Mouse (Mus musculus): Measurements from ENCODE around the gene Slc13a5. TPM values are rescaled to one million over a fixed set of nuclear protein-coding genes. Genes with fewer than 3 reads are reported as not detected.

The Slc13a5 gene
- total and polyA plus RNA-seq, 3 experiments, result not detected

DNA sequence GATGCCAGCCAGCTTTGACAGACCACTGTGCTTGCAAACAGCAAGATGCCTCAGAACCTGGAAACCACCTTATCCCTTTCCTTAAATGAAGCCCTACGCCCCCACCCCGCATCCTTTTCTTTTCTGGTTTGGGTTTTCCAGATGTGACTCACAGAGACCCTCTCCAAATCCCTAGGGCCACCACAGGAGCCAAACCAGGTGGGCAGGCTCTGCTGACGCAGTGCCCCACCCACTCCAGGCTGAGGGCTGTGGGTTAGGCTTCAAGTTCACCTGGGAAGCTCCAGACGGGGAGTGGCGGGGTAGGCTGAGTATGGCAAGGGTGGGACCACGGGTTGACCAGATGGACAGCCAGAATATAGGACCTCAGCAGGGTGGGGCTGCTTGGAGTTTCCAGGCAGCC is 40.1 kb downstream of the Slc13a5 start:
- dilution Hi-C loops (cut with MboI; ENCODE audit: extremely low pct_ligation_motif_present, extremely low pct_unique_long_range_greater_than_20kb, low sequenced_read_pairs), result no loop called here
- Histone ChIP-seq H3K9me3 (replicated peaks; ENCODE audit: low read length) (no peaks in the 10 kb centered on the region), H3K36me3 (replicated peaks in 1 of 2; ENCODE audit: control insufficient read depth in 1 of 2, insufficient read depth in 1 of 2, low read length in 1 of 2) (no peaks in the 10 kb centered on the region), H3K27me3 (replicated peaks) (peaks cover 41% of the 10 kb centered on the region), H3K4me3 (replicated peaks in 1 of 3; ENCODE audit: low read depth in 2 of 3, low read length in 2 of 3, poor library complexity in 1 of 3) (no peak overlapping the region), H3K9ac (ENCODE audit: insufficient read depth, low read depth) (no peak overlapping the region), H3K4me1 (ENCODE audit: control insufficient read depth in 1 of 2, insufficient read depth in 2 of 2) (peaks cover 0 to 5% of the 10 kb centered on the region in 2 experiments; a peak in 1 of 4 replicates), H3K27ac (ENCODE audit: insufficient read depth, low read depth) (no peak overlapping the region), H3K79me2 (replicated peaks; ENCODE audit: control insufficient read depth, extremely low read depth, insufficient read depth, poor library complexity, severe bottlenecking) (no peaks in the 10 kb centered on the region), H3K4me2 (ENCODE audit: insufficient read depth, low read depth, poor library complexity, severe bottlenecking) (no peak overlapping the region)
- no peak for TF ChIP-seq HCFC1 (IDR thresholded peaks at IDR 0.05; ENCODE audit: low read depth, low read length)
- TF ChIP-seq JUND (conservative IDR thresholded peaks at IDR 0.05; ENCODE audit: low read depth, low read length), result no peak
- TF ChIP-seq SIN3A (IDR thresholded peaks at IDR 0.05; ENCODE audit: low read length), result no peak
- in situ Hi-C loops (cut with MboI; ENCODE audit: low pct_ligation_motif_present, low pct_unique_long_range_greater_than_20kb, low sequenced_read_pairs), result loop anchor here (10.0 kb wide), 1 partner anchor 88 kb away; the partner anchor contains the start of gene Fbxo39
- DNase-seq (ENCODE audit: extremely low read depth), result no peak

DNA sequence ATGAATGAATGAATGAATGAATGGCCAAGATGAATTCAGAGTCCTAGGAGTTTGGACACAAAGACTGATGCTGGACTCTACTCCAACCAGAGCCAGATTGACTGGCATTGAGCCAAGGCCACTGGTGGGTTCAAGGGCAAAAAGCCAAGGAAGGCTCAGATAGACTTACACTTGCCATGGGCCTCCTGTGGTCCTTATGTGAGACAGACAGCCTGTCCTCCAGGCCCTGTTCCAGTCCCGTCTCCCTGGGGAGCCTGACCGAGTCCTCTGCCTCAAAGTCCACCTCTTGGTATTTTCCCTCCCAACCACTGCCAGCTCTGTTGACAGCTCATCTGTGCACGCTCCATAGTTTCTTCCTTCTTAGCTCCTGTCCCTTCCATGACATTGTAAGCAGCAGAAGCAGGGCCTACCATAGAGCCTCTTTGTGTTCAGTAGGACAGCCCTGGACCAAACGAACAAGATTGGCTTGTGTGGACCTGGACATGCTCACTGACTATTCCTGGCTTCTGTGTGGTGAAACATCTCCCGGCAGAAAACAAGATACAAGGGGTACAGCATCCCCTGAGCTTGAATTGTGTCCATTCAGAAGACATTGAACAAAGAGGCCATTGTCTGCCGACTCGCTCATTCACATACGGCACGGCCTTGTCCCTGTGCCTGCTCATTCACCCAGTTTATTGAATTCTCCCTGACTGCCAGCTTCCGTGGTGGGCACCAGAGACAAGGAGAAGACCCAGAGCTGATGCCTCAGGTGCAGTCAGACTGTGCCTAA is 40.8 kb downstream of the Slc13a5 start:
- Histone ChIP-seq H3K4me2 (ENCODE audit: insufficient read depth, low read depth, poor library complexity, severe bottlenecking) (no peak overlapping the region), H3K9me3 (replicated peaks; ENCODE audit: low read length) (no peaks in the 10 kb centered on the region), H3K4me1 (ENCODE audit: control insufficient read depth in 1 of 2, insufficient read depth in 2 of 2) (peaks cover 0 to 8% of the 10 kb centered on the region in 2 experiments; a peak in 1 of 4 replicates), H3K79me2 (replicated peaks; ENCODE audit: control insufficient read depth, extremely low read depth, insufficient read depth, poor library complexity, severe bottlenecking) (no peaks in the 10 kb centered on the region), H3K27me3 (replicated peaks) (peaks cover 34% of the 10 kb centered on the region), H3K36me3 (replicated peaks in 1 of 2; ENCODE audit: control insufficient read depth in 1 of 2, insufficient read depth in 1 of 2, low read length in 1 of 2) (no peaks in the 10 kb centered on the region), H3K27ac (ENCODE audit: insufficient read depth, low read depth) (no peak overlapping the region), H3K9ac (ENCODE audit: insufficient read depth, low read depth) (no peak overlapping the region), H3K4me3 (replicated peaks in 1 of 3; ENCODE audit: low read depth in 2 of 3, low read length in 2 of 3, poor library complexity in 1 of 3) (no peak overlapping the region)
- TF ChIP-seq E2F4 (IDR thresholded peaks at IDR 0.05; ENCODE audit: insufficient replicate concordance, low read depth, low read length), result no peak
- TF ChIP-seq ETS1 (conservative IDR thresholded peaks at IDR 0.05; ENCODE audit: low read depth, low read length), result no peak
- TF ChIP-seq CHD2 (IDR thresholded peaks at IDR 0.05; ENCODE audit: low read length), result no peak
- no peak for TF ChIP-seq JUND (conservative IDR thresholded peaks at IDR 0.05; ENCODE audit: low read depth, low read length)
- no peak for TF ChIP-seq ZMIZ1 (IDR thresholded peaks at IDR 0.05; ENCODE audit: low read depth, low read length)
- TF ChIP-seq MAX (IDR thresholded peaks at IDR 0.05; ENCODE audit: low read length), result no peak
- no peak for TF ChIP-seq MAFK (IDR thresholded peaks at IDR 0.05; ENCODE audit: insufficient replicate concordance, low read length)
- TF ChIP-seq BHLHE40 (IDR thresholded peaks at IDR 0.05; ENCODE audit: low read depth, low read length), result no peak
- TF ChIP-seq KAT2A (IDR thresholded peaks at IDR 0.05; ENCODE audit: insufficient replicate concordance, low read length), result no peak
- TF ChIP-seq HCFC1 (IDR thresholded peaks at IDR 0.05; ENCODE audit: low read depth, low read length), result no peak
- no peak for TF ChIP-seq NRF1 (IDR thresholded peaks at IDR 0.05; ENCODE audit: low read depth, low read length)
- no peak for TF ChIP-seq PAX5 (IDR thresholded peaks at IDR 0.05; ENCODE audit: low read length)
- no peak for TF ChIP-seq SIN3A (IDR thresholded peaks at IDR 0.05; ENCODE audit: low read length)
- TF ChIP-seq POLR2A (IDR thresholded peaks at IDR 0.05; ENCODE audit: low read depth, low read length), result no peak
- no peak for TF ChIP-seq UBTF (IDR thresholded peaks at IDR 0.05; ENCODE audit: low read depth, low read length)
- TF ChIP-seq RCOR1 (conservative IDR thresholded peaks at IDR 0.05; ENCODE audit: low read depth, low read length), result no peak
- TF ChIP-seq MAZ (IDR thresholded peaks at IDR 0.05; ENCODE audit: low read depth, low read length), result no peak
- no peak for DNase-seq (ENCODE audit: extremely low read depth)
- dilution Hi-C loops (cut with MboI; ENCODE audit: extremely low pct_ligation_motif_present, extremely low pct_unique_long_range_greater_than_20kb, low sequenced_read_pairs), result no loop called here
- in situ Hi-C loops (cut with MboI; ENCODE audit: low pct_ligation_motif_present, low pct_unique_long_range_greater_than_20kb, low sequenced_read_pairs), result loop anchor here (10.0 kb wide), 1 partner anchor 89 kb away; the partner anchor contains the start of gene Fbxo39
